Mouse (Mus musculus) hindbrain, embryonic 11.5 days (tissue): Measurements from ENCODE around the gene Vps51. TPM values are rescaled to one million over a fixed set of nuclear protein-coding genes. Genes with fewer than 3 reads are reported as not detected.

Experiments used
- ATAC-seq: fragments of 200-750 bp; cut with Nextera tagmentation; 2 replicates; pipeline ENCODE4 v1.8.0; 2017; ENCODE audit warnings: mild to moderate bottlenecking, moderate TSS enrichment, moderate library complexity; ENCODE audit not compliant: low FRiP score
- DNase-seq: peaks from one replicate; pipeline ENCODE4 v3.0.0-alpha.2; 2015; ENCODE audit warnings: low spot score
- H3K27ac ChIP-seq: fragments of 300-500 bp; sonication (generic); 2 replicates; pipeline ENCODE4 v1.5.1; 2014; ENCODE audit warnings: mild to moderate bottlenecking, low read depth, low read length
- H3K27me3 ChIP-seq: fragments of 300-500 bp; sonication (generic); 2 replicates; pipeline ENCODE4 v1.6.1; 2014; ENCODE audit warnings: mild to moderate bottlenecking, low read length, moderate library complexity, mixed read lengths; ENCODE audit not compliant: control insufficient read depth, insufficient read depth
- H3K36me3 ChIP-seq: fragments of 300-500 bp; sonication (generic); 2 replicates; pipeline ENCODE4 v1.6.1; 2014; ENCODE audit warnings: mild to moderate bottlenecking, low read length, moderate library complexity, mixed read lengths; ENCODE audit not compliant: control insufficient read depth, insufficient read depth
- H3K4me1 ChIP-seq: fragments of 300-500 bp; sonication (generic); replicated peaks from 2 replicates; pipeline ENCODE4 v1.6.1; 2014; ENCODE audit warnings: low read length, mixed read lengths; ENCODE audit not compliant: control insufficient read depth, insufficient read depth
- H3K4me2 ChIP-seq: fragments of 300-500 bp; sonication (generic); replicated peaks from 2 replicates; pipeline ENCODE4 v1.6.1; 2014; ENCODE audit warnings: mild to moderate bottlenecking, low read depth, low read length
- H3K4me3 ChIP-seq: fragments of 300-500 bp; sonication (generic); 2 replicates; pipeline ENCODE4 v1.5.1; 2014; ENCODE audit warnings: low read depth, low read length
- H3K9ac ChIP-seq: fragments of 300-500 bp; sonication (generic); 2 replicates; pipeline ENCODE4 v1.6.1; 2014; ENCODE audit warnings: low read depth, low read length
- H3K9me3 ChIP-seq: fragments of 300-500 bp; sonication (generic); 2 replicates; pipeline ENCODE4 v1.6.1; 2016; ENCODE audit warnings: low read length; ENCODE audit not compliant: control insufficient read depth
- WGBS: fragments of 180-500 bp; shearing (Covaris S2); extraction: QIAGEN DNeasy Blood & Tissue Kit; methylation state at CpG from one replicate; pipeline ENCODE4 v1.1.7; 2014; 5-methylcytosine and 5-hydroxymethylcytosine counted together
- polyA plus RNA-seq: library from polyadenylated mRNA; unstranded; fragments of >200 nt; fragmentation: Nextera tagmentation; extraction: Ambion mirVana; gene quantifications from 2 replicates; pipeline ENCODE4 v1.2.1, GENCODE M21; 2014

Gene Vps51
- 47.4 and 49.7 TPM in 2 replicates for polyA plus RNA-seq

GRCm38 (mm10) chr19:6076564-6077393, at the start of gene Vps51:
Vps51 (minus strand) TSS chr19:6077231.
- Histone ChIP-seq H3K27ac (peak within 1 kb of the TSS; percentile 60; the same call in 1 of the 2 replicates), H3K36me3 (no peaks in the 10 kb centered on the region), H3K9ac (peak within 1 kb of the TSS; percentile 60), H3K9me3 (no peaks in the 10 kb centered on the region), H3K4me2 (peak within 1 kb of the TSS; percentile 83), H3K27me3 (no peaks in the 10 kb centered on the region), H3K4me3 (peak within 1 kb of the TSS; percentile 48), H3K4me1 (peaks cover 5% of the 10 kb centered on the region; the same call in 1 of the 2 replicates)
- DNase-seq (peak; percentile 88), ATAC-seq (peak; percentile 80)
- 1% methylated on average over 33 of the region's 33 CpGs for WGBS

GRCm38 (mm10) chr19:6126289-6126688, 49.3 kb upstream of the Vps51 start:
- DNase-seq: peak; percentile 72
- H3K4me1 ChIP-seq: no peaks in the 10 kb centered on the region
- H3K9me3 ChIP-seq: no peaks in the 10 kb centered on the region
- no peak overlapping the region for H3K4me2 ChIP-seq
- H3K27ac ChIP-seq: no peak overlapping the region
- no peaks in the 10 kb centered on the region for H3K36me3 ChIP-seq
- H3K4me3 ChIP-seq: no peak overlapping the region
- H3K27me3 ChIP-seq: no peaks in the 10 kb centered on the region
- no peak for ATAC-seq
- 25% methylated on average over 4 of the region's 4 CpGs for WGBS
- H3K9ac ChIP-seq: no peak overlapping the region

- no peaks in the 10 kb centered on the region for H3K4me1 ChIP-seq
- no peak overlapping the region for H3K27ac ChIP-seq
- H3K4me2 ChIP-seq: no peak overlapping the region
- 84% methylated on average over 2 of the region's 2 CpGs for WGBS
- no peak overlapping the region for H3K9ac ChIP-seq
- DNase-seq (no peak), ATAC-seq (no peak)
- no peak overlapping the region for H3K4me3 ChIP-seq
- H3K27me3 ChIP-seq: no peaks in the 10 kb centered on the region
- H3K36me3 ChIP-seq: no peaks in the 10 kb centered on the region
- no peaks in the 10 kb centered on the region for H3K9me3 ChIP-seq
These were observed 47.9 kb upstream of the Vps51 start for GRCm38 (mm10) chr19:6124898-6125297.

GRCm38 (mm10) chr19:6123330-6123729, 46.3 kb upstream of the Vps51 start:
- H3K27ac ChIP-seq: peak overlapping the region; percentile 36; the same call in 1 of the 2 replicates
- no peak overlapping the region for H3K9ac ChIP-seq
- no peaks in the 10 kb centered on the region for H3K27me3 ChIP-seq
- WGBS: 68% methylated on average over 8 of the region's 8 CpGs
- no peaks in the 10 kb centered on the region for H3K36me3 ChIP-seq
- no peak overlapping the region for H3K4me3 ChIP-seq
- ATAC-seq: no peak
- H3K4me1 ChIP-seq: peaks cover 4% of the 10 kb centered on the region; the same call in 1 of the 2 replicates
- H3K4me2 ChIP-seq: no peak overlapping the region
- H3K9me3 ChIP-seq: no peaks in the 10 kb centered on the region
- DNase-seq: peak; percentile 36

GRCm38 (mm10) chr19:6121761-6122160, 44.7 kb upstream of the Vps51 start:
- Histone ChIP-seq H3K36me3 (no peaks in the 10 kb centered on the region; the same call in 1 of the 2 replicates), H3K9me3 (no peaks in the 10 kb centered on the region), H3K4me3 (no peak overlapping the region), H3K9ac (no peak overlapping the region), H3K4me2 (no peak overlapping the region), H3K27me3 (no peaks in the 10 kb centered on the region), H3K4me1 (peaks cover 9% of the 10 kb centered on the region), H3K27ac (no peak overlapping the region)
- ATAC-seq (no peak), DNase-seq (no peak)
- WGBS: 37% methylated on average over 19 of the region's 19 CpGs

- Histone ChIP-seq H3K4me3 (peak overlapping the region; percentile 57), H3K27me3 (no peaks in the 10 kb centered on the region), H3K9ac (peak overlapping the region; percentile 90), H3K27ac (peak overlapping the region; percentile 95), H3K4me1 (peaks cover 11% of the 10 kb centered on the region), H3K4me2 (peak overlapping the region; percentile 94), H3K9me3 (no peaks in the 10 kb centered on the region), H3K36me3 (peaks cover 6% of the 10 kb centered on the region; the same call in 1 of the 2 replicates)
- DNase-seq (no peak), ATAC-seq (peak; percentile 70)
- WGBS: 2% methylated on average over 8 of the region's 8 CpGs
These were observed 41.7 kb upstream of the Vps51 start for GRCm38 (mm10) chr19:6118677-6119185.

GRCm38 (mm10) chr19:6117986-6118676, 41.1 kb upstream of the Vps51 start, which contains the start of gene Sac3d1:
Sac3d1 (minus strand) TSS chr19:6118650.
- Histone ChIP-seq H3K4me3 (peak within 1 kb of the TSS; percentile 57), H3K27me3 (no peaks in the 10 kb centered on the region), H3K4me1 (peaks cover 11% of the 10 kb centered on the region), H3K9ac (peak within 1 kb of the TSS; percentile 90), H3K9me3 (no peaks in the 10 kb centered on the region), H3K36me3 (peaks cover 6% of the 10 kb centered on the region; the same call in 1 of the 2 replicates), H3K27ac (peak within 1 kb of the TSS; percentile 95), H3K4me2 (peak within 1 kb of the TSS; percentile 94)
- ATAC-seq (peak; percentile 88), DNase-seq (peak; percentile 94)
- under 1% methylated on average over 70 of the region's 77 CpGs for WGBS

- no peaks in the 10 kb centered on the region for H3K27me3 ChIP-seq
- H3K4me3 ChIP-seq: peak overlapping the region; percentile 57
- H3K9ac ChIP-seq: peak overlapping the region; percentile 90
- H3K36me3 ChIP-seq: peaks cover 6% of the 10 kb centered on the region; the same call in 1 of the 2 replicates
- ATAC-seq (no peak; the same call in 1 of the 2 replicates), DNase-seq (no peak)
- WGBS: 6% methylated on average over 32 of the region's 32 CpGs
- no peaks in the 10 kb centered on the region for H3K9me3 ChIP-seq
- peak overlapping the region; percentile 95 for H3K27ac ChIP-seq
- H3K4me1 ChIP-seq: peaks cover 11% of the 10 kb centered on the region
- peak overlapping the region; percentile 94 for H3K4me2 ChIP-seq
These were observed 40.4 kb upstream of the Vps51 start for GRCm38 (mm10) chr19:6117346-6117985.
